Mouse (Mus musculus): ENCODE measurements around the gene Tmem115. TPM values are rescaled to one million over a fixed set of nuclear protein-coding genes. Genes with fewer than 3 reads are reported as not detected.

Tmem115 gene
- polyA plus RNA-seq, 1 experiment from 2014 or later = 41.9 TPM

- peaks cover 4% of the 10 kb centered on the region; the same call in 1 of the 2 replicates for H3K36me3 ChIP-seq (ENCODE audit: control insufficient read depth, insufficient read depth, low read length)
- no peak for TF ChIP-seq EP300 (optimal IDR thresholded peaks at IDR 0.05)
- no peak for TF ChIP-seq CTCF (IDR thresholded peaks at IDR 0.05; ENCODE audit: low read depth)
- ATAC-seq (ENCODE audit: low FRiP score, low TSS enrichment) (no peak), DNase-seq (ENCODE audit: low spot score) (no peak)
- H3K9ac ChIP-seq (ENCODE audit: low read length) = no peak overlapping the region
- H3K4me1 ChIP-seq (replicated peaks; ENCODE audit: control insufficient read depth, insufficient read depth) = peaks cover 10% of the 10 kb centered on the region; the same call in 1 of the 2 replicates
- H3K4me2 ChIP-seq (replicated peaks; ENCODE audit: low read depth) = no peak overlapping the region
- no peaks in the 10 kb centered on the region for H3K9me3 ChIP-seq (ENCODE audit: control insufficient read depth, low read length)
- WGBS = 80% methylated on average over 5 of the region's 5 CpGs
- H3K4me3 ChIP-seq (ENCODE audit: low read depth, low read length) = no peak overlapping the region
- H3K27ac ChIP-seq (replicated peaks) = no peak overlapping the region
- no peaks in the 10 kb centered on the region for H3K27me3 ChIP-seq (ENCODE audit: control insufficient read depth, insufficient read depth, low read length)
Measured at GRCm38 (mm10) chr9:107547957-107548356, 14.2 kb downstream of the Tmem115 start.

- Histone ChIP-seq H3K4me3 (ENCODE audit: low read depth, low read length) (no peak overlapping the region), H3K9ac (ENCODE audit: low read length) (no peak overlapping the region), H3K36me3 (ENCODE audit: control insufficient read depth, insufficient read depth, low read length) (peaks cover 4% of the 10 kb centered on the region; the same call in 1 of the 2 replicates), H3K27me3 (ENCODE audit: control insufficient read depth, insufficient read depth, low read length) (no peaks in the 10 kb centered on the region), H3K4me1 (replicated peaks; ENCODE audit: control insufficient read depth, insufficient read depth) (peaks cover 13% of the 10 kb centered on the region), H3K27ac (replicated peaks) (no peak overlapping the region), H3K9me3 (ENCODE audit: control insufficient read depth, low read length) (no peaks in the 10 kb centered on the region), H3K4me2 (replicated peaks; ENCODE audit: low read depth) (no peak overlapping the region)
- DNase-seq (ENCODE audit: low spot score) (no peak), ATAC-seq (ENCODE audit: low FRiP score, low TSS enrichment) (no peak)
- 91% methylated on average over 10 of the region's 10 CpGs for WGBS
- TF ChIP-seq CTCF (IDR thresholded peaks at IDR 0.05; ENCODE audit: low read depth) (no peak), EP300 (optimal IDR thresholded peaks at IDR 0.05) (no peak)
Measured at GRCm38 (mm10) chr9:107548820-107549219, 15.1 kb downstream of the Tmem115 start.

- Histone ChIP-seq H3K4me1 (replicated peaks; ENCODE audit: control insufficient read depth, insufficient read depth) (peaks cover 16% of the 10 kb centered on the region), H3K4me2 (replicated peaks; ENCODE audit: low read depth) (no peak overlapping the region), H3K36me3 (ENCODE audit: control insufficient read depth, insufficient read depth, low read length) (no peaks in the 10 kb centered on the region), H3K27ac (replicated peaks) (no peak overlapping the region), H3K4me3 (ENCODE audit: low read depth, low read length) (no peak overlapping the region), H3K27me3 (ENCODE audit: control insufficient read depth, insufficient read depth, low read length) (no peaks in the 10 kb centered on the region), H3K9me3 (ENCODE audit: control insufficient read depth, low read length) (no peaks in the 10 kb centered on the region), H3K9ac (ENCODE audit: low read length) (no peak overlapping the region)
- WGBS = 75% methylated on average over 20 of the region's 20 CpGs
- DNase-seq (ENCODE audit: low spot score) (no peak), ATAC-seq (ENCODE audit: low FRiP score, low TSS enrichment) (no peak)
- no peak for TF ChIP-seq EP300 (optimal IDR thresholded peaks at IDR 0.05)
- TF ChIP-seq CTCF (IDR thresholded peaks at IDR 0.05; ENCODE audit: low read depth) = no peak
Measured at GRCm38 (mm10) chr9:107549297-107550074, 15.7 kb downstream of the Tmem115 start.

- DNase-seq (ENCODE audit: low spot score) (peak; percentile 72), ATAC-seq (ENCODE audit: low FRiP score, low TSS enrichment) (peak; percentile 5; the same call in 1 of the 2 replicates)
Measured at GRCm38 (mm10) chr9:107550491-107551116, 16.9 kb downstream of the Tmem115 start.

GRCm38 (mm10) chr9:107551117-107551889 lies 17.6 kb downstream of the Tmem115 start, which contains the start of gene Rassf1:
Rassf1 (plus strand) TSS chr9:107551555.
- H3K9ac ChIP-seq (ENCODE audit: low read length) = peak within 1 kb of the TSS; percentile 59
- DNase-seq (ENCODE audit: low spot score) = peak; percentile 80
- no peak for TF ChIP-seq CTCF (IDR thresholded peaks at IDR 0.05; ENCODE audit: low read depth)
- H3K4me1 ChIP-seq (replicated peaks; ENCODE audit: control insufficient read depth, insufficient read depth) = peaks cover 19% of the 10 kb centered on the region
- H3K36me3 ChIP-seq (ENCODE audit: control insufficient read depth, insufficient read depth, low read length) = no peaks in the 10 kb centered on the region
- no peaks in the 10 kb centered on the region for H3K27me3 ChIP-seq (ENCODE audit: control insufficient read depth, insufficient read depth, low read length)
- peak; percentile 43 for ATAC-seq (ENCODE audit: low FRiP score, low TSS enrichment)
- no peaks in the 10 kb centered on the region for H3K9me3 ChIP-seq (ENCODE audit: control insufficient read depth, low read length)
- H3K4me3 ChIP-seq (ENCODE audit: low read depth, low read length) = peak within 1 kb of the TSS; percentile 46
- WGBS = 2% methylated on average over 62 of the region's 63 CpGs
- H3K4me2 ChIP-seq (replicated peaks; ENCODE audit: low read depth) = peak within 1 kb of the TSS; percentile 78
- H3K27ac ChIP-seq (replicated peaks) = peak within 1 kb of the TSS; percentile 69

More at GRCm38 (mm10) chr9:107550491-107551116, 16.9 kb downstream of the Tmem115 start:
- no peaks in the 10 kb centered on the region for H3K36me3 ChIP-seq (ENCODE audit: control insufficient read depth, insufficient read depth, low read length)
- peak overlapping the region; percentile 69; the same call in 1 of the 2 replicates for H3K27ac ChIP-seq (replicated peaks)
- WGBS = 44% methylated on average over 23 of the region's 23 CpGs
- peaks cover 16% of the 10 kb centered on the region for H3K4me1 ChIP-seq (replicated peaks; ENCODE audit: control insufficient read depth, insufficient read depth)
- peak overlapping the region; percentile 46; the same call in 1 of the 2 replicates for H3K4me3 ChIP-seq (ENCODE audit: low read depth, low read length)
- H3K4me2 ChIP-seq (replicated peaks; ENCODE audit: low read depth) = peak overlapping the region; percentile 78
- H3K27me3 ChIP-seq (ENCODE audit: control insufficient read depth, insufficient read depth, low read length) = no peaks in the 10 kb centered on the region
- H3K9ac ChIP-seq (ENCODE audit: low read length) = peak overlapping the region; percentile 59; the same call in 1 of the 2 replicates
- no peak for TF ChIP-seq EP300 (optimal IDR thresholded peaks at IDR 0.05)
- TF ChIP-seq CTCF (IDR thresholded peaks at IDR 0.05; ENCODE audit: low read depth) = no peak
- H3K9me3 ChIP-seq (ENCODE audit: control insufficient read depth, low read length) = no peaks in the 10 kb centered on the region
